Mouse (Mus musculus): ENCODE data around the gene Rfpl4.

DNA sequence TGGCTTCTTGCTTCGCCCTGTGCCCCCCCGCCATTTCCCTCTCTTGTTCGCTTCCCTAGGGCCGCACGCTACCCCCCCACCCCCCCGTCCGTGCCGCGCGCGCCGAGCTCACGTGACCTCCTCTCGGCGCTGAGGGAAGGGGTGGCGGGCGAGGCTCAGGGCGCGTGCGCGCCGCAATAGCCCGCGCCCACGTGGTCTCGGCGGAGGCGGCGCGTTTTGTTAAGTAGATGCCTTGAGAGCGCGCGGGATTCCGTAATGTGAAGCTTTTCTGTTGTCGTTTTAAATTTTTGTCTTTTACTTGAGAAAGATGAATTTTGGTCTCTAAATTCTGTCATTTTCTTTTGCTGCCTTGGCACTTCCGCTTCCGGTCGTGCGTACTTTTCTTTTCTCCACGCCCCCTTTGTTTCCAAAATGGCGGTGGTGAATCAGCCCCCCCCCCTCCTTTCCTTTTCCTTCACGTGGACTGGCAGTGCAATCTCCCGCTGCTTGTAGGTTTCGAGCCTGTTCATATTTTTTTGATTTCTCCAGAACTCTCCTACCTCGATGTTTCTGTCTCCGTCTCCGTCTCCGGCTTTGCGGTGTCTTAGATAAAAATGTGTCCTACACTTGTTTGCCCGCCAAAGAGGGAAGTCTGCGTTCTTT lies 54.3 kb downstream of the Rfpl4 start:
- no peak for TF ChIP-seq CTCF (IDR thresholded peaks at IDR 0.05; ENCODE audit: borderline replicate concordance, extremely low read depth, insufficient read depth, insufficient read length)
- no peak for TF ChIP-seq POLR2A (IDR thresholded peaks at IDR 0.05; ENCODE audit: borderline replicate concordance, extremely low read depth, insufficient read depth, insufficient read length, poor library complexity, severe bottlenecking)
